Mouse (Mus musculus) central nervous system, embryonic 18 days (tissue): ENCODE results near the gene Rps27. TPM values are rescaled to one million over a fixed set of nuclear protein-coding genes. Genes with fewer than 3 reads are reported as not detected.

Source experiments
- polyA plus RNA-seq: library from polyadenylated mRNA; depleted of rRNA; stranded (reverse); fragments of >200 nt; gene quantifications from 2 replicates; pipeline ENCODE4 v1.2.3, GENCODE M21; 2012; rRNA removed

Gene Rps27
- 2,349 and 2,572 TPM in 2 replicates for polyA plus RNA-seq

DNA sequence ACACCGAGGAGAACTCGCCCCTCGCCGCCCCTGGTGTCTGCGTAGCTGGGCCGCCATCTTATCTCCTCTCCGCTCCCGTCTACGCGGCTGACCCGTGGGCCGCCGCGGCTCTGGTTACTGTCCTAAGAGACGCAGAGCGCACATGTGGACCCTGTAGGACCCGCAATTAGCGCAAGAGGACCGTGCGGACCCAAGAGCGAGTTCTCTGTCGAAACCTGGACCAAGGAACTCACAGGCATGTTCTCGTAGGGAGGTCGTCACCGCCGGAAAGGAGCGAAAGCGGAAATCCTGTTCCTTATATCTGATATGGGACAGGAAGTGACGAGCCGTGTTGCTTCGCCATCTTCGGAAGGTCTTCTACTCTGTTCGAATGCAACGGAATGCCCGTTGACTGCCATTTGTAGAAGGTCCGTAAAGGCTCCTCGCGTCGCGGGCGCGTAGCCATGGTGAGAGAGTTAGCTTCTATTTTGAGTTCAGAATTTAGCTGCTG lies at the start of gene Rps27, which contains the start of gene Rab13:
Rps27 (minus strand) TSS at position 275 of the 490 bp plus-strand sequence.
Rab13 (plus strand) TSS at position 319 of the 490 bp plus-strand sequence.

GRCm38 (mm10) chr3:90253653-90254418 lies 40.4 kb upstream of the Rps27 start, which contains the start of gene Crtc2:
Gene Crtc2 (plus strand): TSS chr3:90254163.

DNA sequence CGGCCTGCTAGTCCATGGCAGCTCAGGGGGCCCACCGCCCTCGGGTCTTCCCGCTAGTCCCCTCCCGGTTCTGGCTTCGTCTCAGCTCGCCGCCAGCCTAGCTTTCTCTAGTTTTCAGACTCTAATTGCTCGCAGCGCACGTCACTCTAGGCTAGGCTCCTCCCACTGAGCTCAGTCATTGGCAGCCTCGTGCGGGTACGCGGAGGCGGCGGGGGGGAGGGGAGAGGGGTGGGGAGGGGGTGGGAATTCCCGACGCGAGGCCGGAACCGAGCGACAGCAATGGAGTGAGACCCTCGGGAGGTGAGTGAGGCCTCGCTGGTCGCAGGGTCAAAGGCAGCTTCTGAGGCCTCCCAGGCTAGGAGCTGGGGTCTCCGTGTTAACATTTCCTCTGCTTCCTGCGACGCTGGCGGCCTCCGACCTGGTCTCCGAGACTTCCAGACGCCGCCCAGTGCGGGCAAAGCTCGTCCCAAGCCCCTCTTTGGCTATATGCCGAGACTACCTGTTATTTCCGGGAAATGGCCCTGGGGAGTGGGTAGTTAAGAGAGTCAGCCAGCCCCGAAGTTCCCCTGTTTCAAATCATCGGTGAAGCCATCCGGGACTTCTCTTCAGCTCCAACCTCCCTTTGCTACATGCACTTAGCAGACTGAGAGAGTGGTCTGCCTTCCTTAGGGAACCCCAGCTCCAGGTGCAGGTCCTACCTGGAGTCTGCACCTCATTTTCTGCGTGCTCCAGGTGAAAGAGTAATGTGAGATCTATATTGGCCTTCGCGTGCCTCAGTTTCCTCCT lies 34.7 kb upstream of the Rps27 start, which contains the start of gene Slc39a1:
Slc39a1 (plus strand) TSS at position 213 of the 786 bp plus-strand sequence.

DNA sequence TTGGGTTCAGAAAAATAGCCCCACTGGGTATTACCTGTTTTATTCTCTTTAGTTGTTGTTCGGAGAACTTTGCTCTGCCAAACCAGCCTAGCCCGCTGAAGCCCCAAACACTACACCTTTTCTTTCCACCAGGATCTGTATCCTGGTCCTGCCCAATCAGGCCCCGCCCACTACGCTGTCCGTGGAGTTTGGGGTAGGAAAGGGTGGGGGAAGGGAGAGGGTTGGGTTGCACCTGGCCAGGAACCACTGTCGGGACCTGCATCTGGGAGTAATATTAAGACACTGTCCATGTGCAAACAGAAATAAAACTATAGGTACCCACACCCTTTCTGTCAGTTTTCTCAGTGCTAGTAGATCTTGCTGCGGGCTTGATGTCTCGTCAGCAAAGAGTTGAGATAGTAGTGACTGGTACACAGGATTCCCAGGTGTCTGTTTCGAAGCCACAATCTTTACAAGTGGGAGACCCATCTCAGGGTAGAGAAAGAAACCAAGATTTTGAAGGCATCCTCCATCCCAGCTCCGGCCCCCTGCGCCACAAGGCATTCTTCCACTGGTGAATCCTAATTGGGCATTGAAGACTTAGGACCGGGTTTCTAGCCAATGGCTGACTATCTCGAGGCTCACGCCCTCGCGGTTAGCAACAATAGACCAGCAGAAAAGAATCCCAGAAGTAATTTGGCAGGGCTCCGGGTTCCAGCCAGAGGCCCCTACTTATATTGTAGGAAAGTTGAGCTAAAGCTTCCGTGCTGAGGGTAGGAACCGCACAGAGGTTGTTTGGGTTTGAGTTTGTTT lies 29.7 kb upstream of the Rps27 start, which contains the start of gene Creb3l4:
Creb3l4 (minus strand) TSS at position 529 of the 792 bp plus-strand sequence.

DNA sequence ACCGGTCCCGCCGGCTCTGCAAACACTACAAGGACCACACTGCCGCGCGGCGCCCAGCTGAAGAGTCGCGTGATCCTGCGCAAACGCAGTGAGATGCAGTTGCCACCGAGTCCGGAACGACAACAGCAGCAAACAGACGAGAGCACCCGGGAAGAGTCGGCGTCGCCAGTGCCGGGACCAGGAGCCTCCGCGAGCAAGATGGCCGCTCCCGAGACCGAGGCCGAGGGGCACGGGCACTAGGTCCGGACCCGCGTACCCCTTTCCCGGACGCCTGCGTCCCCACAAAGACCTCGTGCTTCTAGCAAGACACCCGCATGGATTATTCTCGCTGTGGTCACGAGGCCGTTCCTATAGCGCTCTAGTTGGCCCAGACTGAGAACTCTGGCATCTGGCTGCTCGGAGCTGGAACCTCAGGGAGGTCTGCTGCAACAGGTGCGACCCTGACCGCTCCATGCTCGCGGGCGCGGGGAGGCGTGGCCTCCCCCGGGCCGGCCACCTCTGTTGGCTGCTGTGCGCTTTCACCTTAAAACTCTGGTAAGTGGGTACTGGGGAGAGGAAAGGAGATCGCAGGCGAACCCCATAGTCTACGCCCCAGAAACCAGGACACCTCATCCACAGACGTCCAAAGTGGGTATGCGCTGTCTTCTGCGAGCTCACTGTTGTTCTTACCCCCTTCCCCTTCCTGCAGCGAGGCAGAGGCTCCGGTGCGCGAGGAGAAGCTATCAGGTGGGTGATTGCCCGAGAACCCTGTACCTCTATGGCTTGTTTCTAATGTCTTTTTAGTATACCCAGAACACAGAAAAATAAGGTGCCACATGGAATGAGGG lies 18.3 kb upstream of the Rps27 start, which contains the start of gene Jtb:
Jtb (plus strand) TSS at position 91 of the 827 bp plus-strand sequence.

Other genes with a start within 250 kb of the Rps27 start
- gene Hax1, start 214.9 kb downstream of the Rps27 start, polyA plus RNA-seq: 89.2 and 102 TPM in 2 replicates
- gene 4933434E20Rik, start 162.0 kb downstream of the Rps27 start, polyA plus RNA-seq: 89.6 and 94.7 TPM in 2 replicates
- 119 and 130 TPM in 2 replicates for gene Ubap2l, start 161.0 kb downstream of the Rps27 start, polyA plus RNA-seq
- gene Tpm3, start 141.0 kb downstream of the Rps27 start, polyA plus RNA-seq: 233 and 236 TPM in 2 replicates
- gene Nup210l, start 109.5 kb downstream of the Rps27 start, polyA plus RNA-seq: 1.2 TPM in 2 replicates
- 14.4 and 15.2 TPM in 2 replicates for gene Rab13, start within 50 bp of the Rps27 start, polyA plus RNA-seq
- gene Jtb, start 17.9 kb upstream of the Rps27 start, polyA plus RNA-seq: 74.7 and 75.3 TPM in 2 replicates
- 0.98 and 1.0 TPM in 2 replicates for gene Creb3l4, start 29.9 kb upstream of the Rps27 start, polyA plus RNA-seq
- gene Slc39a1, start 34.5 kb upstream of the Rps27 start, polyA plus RNA-seq: 23.9 and 24.3 TPM in 2 replicates
- 42.5 and 55.8 TPM in 2 replicates for gene Crtc2, start 40.5 kb upstream of the Rps27 start, polyA plus RNA-seq
- gene Dennd4b, start 51.5 kb upstream of the Rps27 start, polyA plus RNA-seq: 25.3 and 25.9 TPM in 2 replicates
- gene Gatad2b, start 79.5 kb upstream of the Rps27 start, polyA plus RNA-seq: 24.3 and 31.8 TPM in 2 replicates
- gene Slc27a3, start 176.3 kb upstream of the Rps27 start, polyA plus RNA-seq: 52.9 and 54.6 TPM in 2 replicates
- 53.9 and 55.9 TPM in 2 replicates for gene Ints3, start 220.0 kb upstream of the Rps27 start, polyA plus RNA-seq